Mouse (Mus musculus) forebrain, embryonic 16.5 days (tissue): ENCODE results near the gene Dyx1c1. TPM values are rescaled to one million over a fixed set of nuclear protein-coding genes. Genes with fewer than 3 reads are reported as not detected.
A peak's percentile ranks its signal among the peaks of the same experiment; 100 is the strongest.

Experiments
- ATAC-seq: fragments of 200-750 bp; cut with Nextera tagmentation; 2 replicates; pipeline ENCODE4 v1.8.0; 2017; ENCODE audit warnings: mild to moderate bottlenecking, moderate library complexity
- H3K27ac ChIP-seq: fragments of 300-500 bp; sonication (generic); 2 replicates; pipeline ENCODE4 v1.5.1; 2014; ENCODE audit warnings: low read length, control low read depth
- H3K27me3 ChIP-seq: fragments of 300-500 bp; sonication (generic); replicated peaks from 2 replicates; pipeline ENCODE4 v1.6.1; 2014; ENCODE audit warnings: low read length; ENCODE audit not compliant: control insufficient read depth, insufficient read depth
- H3K36me3 ChIP-seq: fragments of 300-500 bp; sonication (generic); 2 replicates; pipeline ENCODE4 v1.6.1; 2014; ENCODE audit not compliant: control insufficient read depth, insufficient read depth
- H3K4me1 ChIP-seq: fragments of 300-500 bp; sonication (generic); replicated peaks from 2 replicates; pipeline ENCODE4 v1.6.1; 2014; ENCODE audit warnings: low read length; ENCODE audit not compliant: control insufficient read depth, insufficient read depth
- H3K4me2 ChIP-seq: fragments of 300-500 bp; sonication (generic); 2 replicates; pipeline ENCODE4 v1.6.1; 2014; ENCODE audit warnings: mild to moderate bottlenecking, low read length, control low read depth
- H3K4me3 ChIP-seq: fragments of 300-500 bp; sonication (generic); replicated peaks from 2 replicates; pipeline ENCODE4 v1.5.1; 2014; ENCODE audit warnings: mild to moderate bottlenecking, low read length, control low read depth
- H3K9ac ChIP-seq: fragments of 300-500 bp; sonication (generic); replicated peaks from 2 replicates; pipeline ENCODE4 v1.6.1; 2014; ENCODE audit warnings: low read depth, low read length, control low read depth
- H3K9me3 ChIP-seq: fragments of 300-500 bp; sonication (generic); 2 replicates; pipeline ENCODE4 v1.6.1; 2016; ENCODE audit warnings: low read length; ENCODE audit not compliant: control insufficient read depth
- WGBS: fragments of 180-500 bp; shearing (Covaris S2); extraction: QIAGEN DNeasy Blood & Tissue Kit; methylation state at CpG from one replicate; pipeline ENCODE4 v1.1.7; 2014; 5-methylcytosine and 5-hydroxymethylcytosine counted together
- polyA plus RNA-seq: library from polyadenylated mRNA; unstranded; fragments of >200 nt; fragmentation: Nextera tagmentation; extraction: Ambion mirVana; gene quantifications from 2 replicates; pipeline ENCODE4 v1.2.1, GENCODE M21; 2015

Dyx1c1 gene
- polyA plus RNA-seq, 1 experiment from 2014 or later, result 1.8 TPM

GRCm38 (mm10) chr9:72968349-72969061 is 9.9 kb downstream of the Dyx1c1 start:
- peak overlapping the region; percentile 85 for H3K27ac ChIP-seq
- H3K9ac ChIP-seq, result no peak overlapping the region
- WGBS, result 21% methylated on average over 11 of the region's 11 CpGs
- H3K9me3 ChIP-seq, result no peaks in the 10 kb centered on the region
- H3K36me3 ChIP-seq, result no peaks in the 10 kb centered on the region
- H3K4me2 ChIP-seq, result peak overlapping the region; percentile 17; the same call in 1 of the 2 replicates
- no peaks in the 10 kb centered on the region for H3K27me3 ChIP-seq
- H3K4me1 ChIP-seq, result peaks cover 11% of the 10 kb centered on the region
- no peak overlapping the region for H3K4me3 ChIP-seq
- peak; percentile 92 for ATAC-seq

- H3K4me1 ChIP-seq, result peaks cover 11% of the 10 kb centered on the region
- no peak overlapping the region for H3K4me2 ChIP-seq
- no peak overlapping the region for H3K27ac ChIP-seq
- WGBS, result 78% methylated on average over 7 of the region's 7 CpGs
- no peaks in the 10 kb centered on the region for H3K27me3 ChIP-seq
- no peaks in the 10 kb centered on the region for H3K9me3 ChIP-seq
- no peaks in the 10 kb centered on the region for H3K36me3 ChIP-seq
- no peak for ATAC-seq
- no peak overlapping the region for H3K4me3 ChIP-seq
- H3K9ac ChIP-seq, result no peak overlapping the region
Observed at GRCm38 (mm10) chr9:72969874-72970273, 11.3 kb downstream of the Dyx1c1 start.

- H3K9me3 ChIP-seq, result no peaks in the 10 kb centered on the region
- H3K4me1 ChIP-seq, result peaks cover 11% of the 10 kb centered on the region
- no peak overlapping the region for H3K4me2 ChIP-seq
- H3K27ac ChIP-seq, result no peak overlapping the region
- no peaks in the 10 kb centered on the region for H3K27me3 ChIP-seq
- no peak overlapping the region for H3K4me3 ChIP-seq
- H3K36me3 ChIP-seq, result no peaks in the 10 kb centered on the region
- no peak for ATAC-seq
- WGBS, result 78% methylated on average over 5 of the region's 5 CpGs
- H3K9ac ChIP-seq, result no peak overlapping the region
Observed at GRCm38 (mm10) chr9:72972435-72972834, 13.8 kb downstream of the Dyx1c1 start.

GRCm38 (mm10) chr9:72972984-72973383 is 14.4 kb downstream of the Dyx1c1 start:
- Histone ChIP-seq H3K4me1 (peaks cover 10% of the 10 kb centered on the region), H3K27me3 (no peaks in the 10 kb centered on the region), H3K36me3 (no peaks in the 10 kb centered on the region), H3K4me3 (no peak overlapping the region), H3K9me3 (no peaks in the 10 kb centered on the region), H3K9ac (no peak overlapping the region), H3K27ac (no peak overlapping the region), H3K4me2 (no peak overlapping the region)
- no peak for ATAC-seq

GRCm38 (mm10) chr9:72974734-72975133 is 16.1 kb downstream of the Dyx1c1 start:
- H3K4me3 ChIP-seq, result no peak overlapping the region
- no peak overlapping the region for H3K4me2 ChIP-seq
- ATAC-seq, result no peak
- WGBS, result 93% methylated on average over 5 of the region's 5 CpGs
- no peaks in the 10 kb centered on the region for H3K27me3 ChIP-seq
- H3K9ac ChIP-seq, result no peak overlapping the region
- 0 out of 2 replicates have a peak, but pooled peaks cover 1% of the 10 kb centered on the region for H3K4me1 ChIP-seq
- no peak overlapping the region for H3K27ac ChIP-seq
- no peaks in the 10 kb centered on the region for H3K36me3 ChIP-seq
- H3K9me3 ChIP-seq, result no peaks in the 10 kb centered on the region

- H3K4me2 ChIP-seq, result no peak overlapping the region
- ATAC-seq, result no peak
Observed at GRCm38 (mm10) chr9:72975242-72975641, 16.7 kb downstream of the Dyx1c1 start.

GRCm38 (mm10) chr9:72983066-72983465 is 24.5 kb downstream of the Dyx1c1 start:
- Histone ChIP-seq H3K4me3 (no peak overlapping the region), H3K36me3 (no peaks in the 10 kb centered on the region), H3K27me3 (no peaks in the 10 kb centered on the region), H3K27ac (no peak overlapping the region), H3K4me1 (peaks cover 17% of the 10 kb centered on the region), H3K9ac (no peak overlapping the region), H3K4me2 (no peak overlapping the region), H3K9me3 (no peaks in the 10 kb centered on the region)
- no peak for ATAC-seq
- 64% methylated on average over 2 of the region's 2 CpGs for WGBS

More at GRCm38 (mm10) chr9:72975242-72975641, 16.7 kb downstream of the Dyx1c1 start:
- no peaks in the 10 kb centered on the region for H3K36me3 ChIP-seq
- 88% methylated on average over 1 of the region's 1 CpGs for WGBS
- H3K27me3 ChIP-seq, result no peaks in the 10 kb centered on the region
- H3K9ac ChIP-seq, result no peak overlapping the region
- H3K27ac ChIP-seq, result no peak overlapping the region
- no peak overlapping the region for H3K4me3 ChIP-seq
- no peaks in the 10 kb centered on the region for H3K4me1 ChIP-seq
- H3K9me3 ChIP-seq, result no peaks in the 10 kb centered on the region

GRCm38 (mm10) chr9:72985250-72986220 is 26.9 kb downstream of the Dyx1c1 start, which contains the start of the genes Ccpg1os and Ccpg1:
Gene Ccpg1os, minus strand, starts transcription at chr9:72985382.
Gene Ccpg1, plus strand, starts transcription at chr9:72985429.
- no peaks in the 10 kb centered on the region for H3K27me3 ChIP-seq
- ATAC-seq, result peak; percentile 100
- H3K4me1 ChIP-seq, result peaks cover 17% of the 10 kb centered on the region
- H3K27ac ChIP-seq, result peak within 1 kb of the TSS; percentile 89
- H3K36me3 ChIP-seq, result no peaks in the 10 kb centered on the region
- peak within 1 kb of the TSS; percentile 95 for H3K4me2 ChIP-seq
- peak within 1 kb of the TSS; percentile 86 for H3K9ac ChIP-seq
- H3K4me3 ChIP-seq, result peak within 1 kb of the TSS; percentile 79
- no peaks in the 10 kb centered on the region for H3K9me3 ChIP-seq
- WGBS, result under 1% methylated on average over 88 of the region's 88 CpGs

- H3K4me1 ChIP-seq, result peaks cover 17% of the 10 kb centered on the region
- no peak overlapping the region for H3K9ac ChIP-seq
- H3K4me3 ChIP-seq, result no peak overlapping the region
- WGBS, result 49% methylated on average over 3 of the region's 3 CpGs
- no peaks in the 10 kb centered on the region for H3K9me3 ChIP-seq
- H3K4me2 ChIP-seq, result no peak overlapping the region
- ATAC-seq, result no peak
- no peak overlapping the region for H3K27ac ChIP-seq
- H3K27me3 ChIP-seq, result no peaks in the 10 kb centered on the region
- no peaks in the 10 kb centered on the region for H3K36me3 ChIP-seq
Observed at GRCm38 (mm10) chr9:72987703-72988102, 29.1 kb downstream of the Dyx1c1 start.
